Mouse (Mus musculus): Measurements from ENCODE around the gene Cdcp1. TPM values are rescaled to one million over a fixed set of nuclear protein-coding genes. Genes with fewer than 3 reads are reported as not detected.

Gene Cdcp1
- polyA plus RNA-seq, 1 experiment from 2014 or later: 0.39 TPM

- Histone ChIP-seq H3K4me2 (no peak within 1 kb of the TSS), H3K4me1 (replicated peaks) (no peaks in the 10 kb centered on the region), H3K36me3 (no peaks in the 10 kb centered on the region), H3K9me3 (replicated peaks) (no peaks in the 10 kb centered on the region), H3K9ac (no peak within 1 kb of the TSS), H3K27ac (no peak within 1 kb of the TSS), H3K27me3 (no peaks in the 10 kb centered on the region), H3K4me3 (no peak within 1 kb of the TSS)
- 75% methylated on average over 5 of the region's 5 CpGs for WGBS
- ATAC-seq (replicated peaks; ENCODE audit: insufficient number of reproducible peaks, insufficient read depth, low FRiP score, low read depth): no peak
Observed at GRCm38 (mm10) chr9:123150241-123151020, 65.4 kb downstream of the Cdcp1 start, which contains the start of gene Clec3b. Clec3b (plus strand) TSS chr9:123150946.

GRCm38 (mm10) chr9:123148430-123148829 lies 67.4 kb downstream of the Cdcp1 start:
- Histone ChIP-seq H3K27me3 (no peaks in the 10 kb centered on the region), H3K4me3 (no peak overlapping the region), H3K4me1 (replicated peaks) (no peaks in the 10 kb centered on the region), H3K36me3 (0 out of 2 replicates have a peak, but pooled peaks cover 4% of the 10 kb centered on the region), H3K27ac (no peak overlapping the region), H3K4me2 (no peak overlapping the region), H3K9me3 (replicated peaks) (no peaks in the 10 kb centered on the region), H3K9ac (no peak overlapping the region)
- ATAC-seq (replicated peaks; ENCODE audit: insufficient number of reproducible peaks, insufficient read depth, low FRiP score, low read depth): no peak
- WGBS: 55% methylated on average over 5 of the region's 5 CpGs

- WGBS: 88% methylated on average over 4 of the region's 4 CpGs
- H3K4me1 ChIP-seq (replicated peaks): peaks cover 23% of the 10 kb centered on the region
- no peak for ATAC-seq (replicated peaks; ENCODE audit: insufficient number of reproducible peaks, insufficient read depth, low FRiP score, low read depth)
- no peak overlapping the region for H3K9ac ChIP-seq
- peaks cover 45% of the 10 kb centered on the region for H3K36me3 ChIP-seq
- no peaks in the 10 kb centered on the region for H3K9me3 ChIP-seq (replicated peaks)
- peak overlapping the region; percentile 74 for H3K27ac ChIP-seq
- H3K4me2 ChIP-seq: no peak overlapping the region
- no peaks in the 10 kb centered on the region for H3K27me3 ChIP-seq
- no peak overlapping the region for H3K4me3 ChIP-seq
Observed at GRCm38 (mm10) chr9:123139887-123140614, 75.8 kb downstream of the Cdcp1 start.

- Histone ChIP-seq H3K9ac (no peak overlapping the region), H3K9me3 (replicated peaks) (no peaks in the 10 kb centered on the region), H3K4me3 (no peak overlapping the region), H3K27me3 (no peaks in the 10 kb centered on the region), H3K27ac (peak overlapping the region; percentile 74), H3K4me2 (no peak overlapping the region), H3K4me1 (replicated peaks) (peaks cover 23% of the 10 kb centered on the region), H3K36me3 (peaks cover 55% of the 10 kb centered on the region)
- WGBS: 60% methylated on average over 5 of the region's 5 CpGs
- ATAC-seq (replicated peaks; ENCODE audit: insufficient number of reproducible peaks, insufficient read depth, low FRiP score, low read depth): peak; percentile 81
Observed at GRCm38 (mm10) chr9:123138891-123139474, 76.9 kb downstream of the Cdcp1 start.

GRCm38 (mm10) chr9:123136953-123137682 lies 78.7 kb downstream of the Cdcp1 start:
- Histone ChIP-seq H3K36me3 (peaks cover 70% of the 10 kb centered on the region), H3K27ac (peak overlapping the region; percentile 27; the same call in 1 of the 2 replicates), H3K9me3 (replicated peaks) (no peaks in the 10 kb centered on the region), H3K27me3 (no peaks in the 10 kb centered on the region), H3K9ac (no peak overlapping the region), H3K4me2 (no peak overlapping the region), H3K4me1 (replicated peaks) (peaks cover 23% of the 10 kb centered on the region), H3K4me3 (no peak overlapping the region)
- ATAC-seq (replicated peaks; ENCODE audit: insufficient number of reproducible peaks, insufficient read depth, low FRiP score, low read depth): no peak
- WGBS: 68% methylated on average over 7 of the region's 7 CpGs

- Histone ChIP-seq H3K4me2 (no peak overlapping the region), H3K27ac (no peak overlapping the region)
Observed at GRCm38 (mm10) chr9:123132994-123133393, 82.8 kb downstream of the Cdcp1 start.

GRCm38 (mm10) chr9:123127663-123128062 lies 88.2 kb downstream of the Cdcp1 start:
- H3K27me3 ChIP-seq: no peaks in the 10 kb centered on the region
- no peaks in the 10 kb centered on the region for H3K9me3 ChIP-seq (replicated peaks)
- peaks cover 61% of the 10 kb centered on the region for H3K36me3 ChIP-seq
- H3K4me3 ChIP-seq: no peak overlapping the region
- ATAC-seq (replicated peaks; ENCODE audit: insufficient number of reproducible peaks, insufficient read depth, low FRiP score, low read depth): no peak
- H3K4me1 ChIP-seq (replicated peaks): no peaks in the 10 kb centered on the region
- no peak overlapping the region for H3K9ac ChIP-seq
- no peak overlapping the region for H3K27ac ChIP-seq
- no peak overlapping the region for H3K4me2 ChIP-seq
- WGBS: 90% methylated on average over 6 of the region's 6 CpGs

More at GRCm38 (mm10) chr9:123132994-123133393, 82.8 kb downstream of the Cdcp1 start:
- Histone ChIP-seq H3K4me3 (no peak overlapping the region), H3K27me3 (no peaks in the 10 kb centered on the region), H3K36me3 (peaks cover 96% of the 10 kb centered on the region), H3K4me1 (replicated peaks) (peaks cover 5% of the 10 kb centered on the region), H3K9ac (no peak overlapping the region), H3K9me3 (replicated peaks) (no peaks in the 10 kb centered on the region)
- whole genome bisulfite sequencing: 88% methylated on average over 3 of the region's 3 CpGs
- no peak for ATAC-seq (replicated peaks; ENCODE audit: insufficient number of reproducible peaks, insufficient read depth, low FRiP score, low read depth)

GRCm38 (mm10) chr9:123124413-123124981 lies 91.3 kb downstream of the Cdcp1 start:
- WGBS: 67% methylated on average over 2 of the region's 2 CpGs
- H3K4me2 ChIP-seq: no peak overlapping the region
- no peak overlapping the region for H3K27ac ChIP-seq
- H3K27me3 ChIP-seq: no peaks in the 10 kb centered on the region
- peaks cover 54% of the 10 kb centered on the region for H3K36me3 ChIP-seq
- no peak overlapping the region for H3K4me3 ChIP-seq
- H3K4me1 ChIP-seq (replicated peaks): no peaks in the 10 kb centered on the region
- H3K9ac ChIP-seq: no peak overlapping the region
- no peaks in the 10 kb centered on the region for H3K9me3 ChIP-seq (replicated peaks)
- ATAC-seq (replicated peaks; ENCODE audit: insufficient number of reproducible peaks, insufficient read depth, low FRiP score, low read depth): no peak

GRCm38 (mm10) chr9:123123571-123124412 lies 92.0 kb downstream of the Cdcp1 start:
- no peak overlapping the region for H3K27ac ChIP-seq
- WGBS: 89% methylated on average over 6 of the region's 6 CpGs
- H3K9me3 ChIP-seq (replicated peaks): no peaks in the 10 kb centered on the region
- no peak overlapping the region for H3K4me2 ChIP-seq
- H3K4me1 ChIP-seq (replicated peaks): no peaks in the 10 kb centered on the region
- peaks cover 54% of the 10 kb centered on the region for H3K36me3 ChIP-seq
- ATAC-seq (replicated peaks; ENCODE audit: insufficient number of reproducible peaks, insufficient read depth, low FRiP score, low read depth): no peak
- H3K4me3 ChIP-seq: no peak overlapping the region
- no peak overlapping the region for H3K9ac ChIP-seq
- no peaks in the 10 kb centered on the region for H3K27me3 ChIP-seq

GRCm38 (mm10) chr9:123123017-123123416 lies 92.8 kb downstream of the Cdcp1 start:
- Histone ChIP-seq H3K36me3 (peaks cover 50% of the 10 kb centered on the region), H3K4me2 (no peak overlapping the region), H3K4me3 (no peak overlapping the region), H3K27me3 (no peaks in the 10 kb centered on the region), H3K9me3 (replicated peaks) (no peaks in the 10 kb centered on the region), H3K9ac (no peak overlapping the region), H3K4me1 (replicated peaks) (no peaks in the 10 kb centered on the region), H3K27ac (no peak overlapping the region)
- 83% methylated on average over 3 of the region's 3 CpGs for WGBS
- ATAC-seq (replicated peaks; ENCODE audit: insufficient number of reproducible peaks, insufficient read depth, low FRiP score, low read depth): no peak

All from heart, embryonic 15.5 days (tissue).